Mouse (Mus musculus): ENCODE measurements at regions not wholly inside any gene's neighbourhood (a gene's known extent, or its start where the extent isn't known, plus 50 kb on each side); places are given as distances from the start of the nearest gene placed in this dataset.

DNA sequence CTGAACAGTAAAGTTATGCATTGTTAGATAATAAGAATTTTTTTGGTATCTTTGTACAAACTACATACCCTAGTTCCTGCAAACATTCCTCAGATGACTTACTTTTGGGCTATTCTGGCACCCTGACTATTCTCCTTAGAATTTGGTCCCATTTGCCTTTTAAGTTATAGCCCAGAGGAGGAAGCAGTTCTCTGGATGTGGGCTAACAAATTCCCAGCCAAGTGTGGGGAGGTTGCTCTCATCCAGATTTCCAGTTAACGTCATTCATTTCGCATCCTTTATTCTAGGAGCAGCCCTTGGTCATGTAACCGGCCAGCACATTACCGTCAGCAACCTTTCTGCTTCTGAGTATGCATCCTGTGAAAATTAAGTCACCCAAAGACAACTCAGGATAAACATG, 107.9 kb downstream of the Mab21l3 start:
- TF ChIP-seq FLI1 (IDR thresholded peaks at IDR 0.05; ENCODE audit: low read length) (no peak), GATA1 (IDR thresholded peaks at IDR 0.05; ENCODE audit: borderline replicate concordance, low read length) (no peak)
